Mouse (Mus musculus): Measurements from ENCODE around the gene Atg13.

GRCm38 (mm10) chr2:91676961-91677360 is 33.4 kb downstream of the Atg13 start:
- TF ChIP-seq GATA1 (IDR thresholded peaks at IDR 0.05; ENCODE audit: borderline replicate concordance, low read length): no peak
- TF ChIP-seq FLI1 (IDR thresholded peaks at IDR 0.05; ENCODE audit: low read length): no peak
